In the genomic region with DNA sequence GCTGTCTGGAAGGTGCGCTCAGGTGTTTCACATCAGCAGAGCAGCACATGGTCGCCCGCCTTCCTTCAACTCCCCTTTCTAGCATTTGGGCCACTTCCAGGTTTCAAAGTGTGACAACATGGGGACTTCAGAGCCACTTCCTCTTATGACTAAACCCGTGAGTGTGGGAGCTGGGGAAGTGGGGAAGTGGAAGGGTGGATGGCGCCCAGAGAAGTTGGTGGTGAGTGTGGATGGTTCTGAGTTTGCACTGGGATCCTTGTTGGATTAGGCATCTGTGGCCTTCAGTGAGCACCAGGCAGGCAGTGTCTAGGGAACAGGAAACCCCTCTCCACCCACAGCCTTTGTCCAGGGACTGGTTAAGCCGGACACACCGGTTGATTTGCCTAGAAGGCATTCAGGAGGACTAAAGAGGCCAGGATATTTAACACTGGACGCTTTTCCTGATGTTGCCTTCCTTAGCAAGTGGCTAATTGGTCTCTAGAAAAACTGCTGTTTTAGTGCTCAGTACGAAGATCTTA, we compare ENCODE assay signal across 8 mouse cellular contexts. TPM values are rescaled to one million over a fixed set of nuclear protein-coding genes. Genes with fewer than 3 reads are reported as not detected.
DNase-seq lines count a peak whose midpoint lies in the region; ATAC-seq lines count a peak whose summit lies in the region.

No protein-coding gene starts in this region.

- no peak overlapping the region for H3K4me2 ChIP-seq in embryonic facial prominence, embryonic 13.5 days
- H3K4me2 ChIP-seq in forebrain, embryonic 15.5 days (replicated peaks), result no peak overlapping the region

- H3K9ac ChIP-seq in embryonic facial prominence, embryonic 13.5 days, result no peak overlapping the region
- H3K9ac ChIP-seq in forebrain, embryonic 15.5 days (replicated peaks), result no peak overlapping the region

- no peaks in the 10 kb centered on the region for H3K27me3 ChIP-seq in embryonic facial prominence, embryonic 13.5 days
- no peaks in the 10 kb centered on the region for H3K27me3 ChIP-seq in splenic B cell, adult 2 months (ENCODE audit: control insufficient read depth, insufficient read depth, low read length, poor library complexity, severe bottlenecking)
- H3K27me3 ChIP-seq in forebrain, embryonic 15.5 days, result no peaks in the 10 kb centered on the region

- no peaks in the 10 kb centered on the region for H3K36me3 ChIP-seq in embryonic facial prominence, embryonic 13.5 days
- no peaks in the 10 kb centered on the region for H3K36me3 ChIP-seq in splenic B cell, adult 2 months (ENCODE audit: control insufficient read depth, insufficient read depth, low read length, poor library complexity, severe bottlenecking)
- no peaks in the 10 kb centered on the region for H3K36me3 ChIP-seq in forebrain, embryonic 15.5 days

- H3K4me3 ChIP-seq in embryonic facial prominence, embryonic 13.5 days, result no peak overlapping the region
- H3K4me3 ChIP-seq in forebrain, embryonic 15.5 days, result no peak overlapping the region

- ATAC-seq in embryonic facial prominence, embryonic 13.5 days (ENCODE audit: insufficient number of reproducible peaks, insufficient read depth, low FRiP score, low TSS enrichment, low read depth), result no peak
- ATAC-seq in forebrain, embryonic 15.5 days (replicated peaks), result no peak

- H3K9me3 ChIP-seq in embryonic facial prominence, embryonic 13.5 days, result no peaks in the 10 kb centered on the region
- H3K9me3 ChIP-seq in forebrain, embryonic 15.5 days, result no peaks in the 10 kb centered on the region

- H3K4me1 ChIP-seq in embryonic facial prominence, embryonic 13.5 days, result peaks cover 57% of the 10 kb centered on the region
- H3K4me1 ChIP-seq in forebrain, embryonic 15.5 days, result peaks cover 8% of the 10 kb centered on the region

- WGBS in embryonic facial prominence, embryonic 13.5 days, result 41% methylated on average over 9 of the region's 9 CpGs
- 47% methylated on average over 9 of the region's 9 CpGs for WGBS in forebrain, embryonic 15.5 days

- H3K27ac ChIP-seq in embryonic facial prominence, embryonic 13.5 days, result peak overlapping the region; percentile 55; the same call in 1 of the 2 replicates
- H3K27ac ChIP-seq in forebrain, embryonic 15.5 days (replicated peaks), result no peak overlapping the region

- peak; percentile 30 for DNase-seq in ovary, postnatal 36 days (ENCODE audit: low spot score)
- no peak for DNase-seq in ovary, postnatal 14 days (ENCODE audit: low spot score)
- DNase-seq in kidney, postnatal 10 days, result peak; percentile 69
- DNase-seq in splenic B cell, adult 2 months (ENCODE audit: low read depth, low spot score), result peak; percentile 72
- no peak for DNase-seq in adrenal gland, adult 18-20 months (ENCODE audit: low spot score in 2 of 2)
- DNase-seq in thymus, postnatal 0 days (ENCODE audit: low spot score), result no peak

RNA-seq across cellular contexts. Expression of a gene that starts 53.2 kb away (rescaled TPM):
- 23.2 and 24.5 TPM in 2 replicates for polyA plus RNA-seq in embryonic facial prominence, embryonic 13.5 days (2015; fragmentation: Nextera tagmentation; extraction: Ambion mirVana)
- 10 to 100 TPM; 23.3 to 27.6 TPM for total RNA-seq in adrenal gland, adult 18-20 months (2021)
- 5.5 and 6.1 TPM in 2 replicates for polyA plus RNA-seq in thymus, postnatal 0 days (2015; fragmentation: Nextera tagmentation; extraction: Ambion mirVana)
- polyA plus RNA-seq in forebrain, embryonic 15.5 days (2015; fragmentation: Nextera tagmentation; extraction: Ambion mirVana), result 5.1 and 5.9 TPM in 2 replicates

Comparison
In these comparisons a context has a peak if more than half of its experiments do, and no peak if none do; other contexts are left out.
1. DNase-seq: peak in ovary, postnatal 36 days (single experiment), kidney, postnatal 10 days (single experiment) and splenic B cell, adult 2 months (single experiment); none in ovary, postnatal 14 days (single experiment), adrenal gland, adult 18-20 months (0 of 2) and thymus, postnatal 0 days (single experiment).